Mouse (Mus musculus) frontal cortex, adult 2 months (tissue): ENCODE data around the gene Shank3. TPM values are rescaled to one million over a fixed set of nuclear protein-coding genes. Genes with fewer than 3 reads are reported as not detected.

Experiments
- DNase-seq, 2 experiments: peaks; one replicate each; pipeline ENCODE4 v3.0.0; 2022; ENCODE audit warnings: low spot score in 1 of 2; ENCODE audit errors: extremely low spot score in 1 of 2
- polyA plus RNA-seq: library from polyadenylated mRNA; depleted of rRNA; stranded (reverse); fragments of >200 nt; gene quantifications from 2 replicates; pipeline ENCODE4 v1.2.3, GENCODE M21; 2012

The Shank3 gene
- polyA plus RNA-seq, 1 experiment: 76.4 TPM

- no peak for DNase-seq
Observed at GRCm38 (mm10) chr15:89476475-89476815, 23.0 kb upstream of the Shank3 start.

DNA sequence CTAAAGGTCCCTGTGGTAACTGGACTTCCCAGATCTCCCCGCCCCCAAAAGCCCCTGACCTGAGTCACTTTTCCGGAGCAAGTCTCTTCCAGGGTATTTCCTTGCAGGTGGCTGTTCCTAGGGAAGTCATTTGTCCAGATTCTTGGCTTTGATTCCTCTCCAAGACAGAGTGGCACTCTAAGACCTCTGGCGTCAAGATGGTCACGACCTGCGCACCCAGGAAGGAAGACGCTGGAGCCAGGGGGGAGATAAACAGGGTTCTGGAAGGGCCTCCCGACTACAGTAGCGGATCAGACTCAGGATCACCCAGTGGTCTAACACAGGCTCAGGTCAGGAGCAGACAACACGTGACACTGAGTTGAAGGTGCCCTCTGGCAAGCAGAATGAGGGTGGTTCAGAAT lies 22.3 kb upstream of the Shank3 start, which contains the start of gene Arsa:
Gene Arsa (minus strand): TSS at position 335 of the 401 bp plus-strand sequence.
- no peak for DNase-seq

DNA sequence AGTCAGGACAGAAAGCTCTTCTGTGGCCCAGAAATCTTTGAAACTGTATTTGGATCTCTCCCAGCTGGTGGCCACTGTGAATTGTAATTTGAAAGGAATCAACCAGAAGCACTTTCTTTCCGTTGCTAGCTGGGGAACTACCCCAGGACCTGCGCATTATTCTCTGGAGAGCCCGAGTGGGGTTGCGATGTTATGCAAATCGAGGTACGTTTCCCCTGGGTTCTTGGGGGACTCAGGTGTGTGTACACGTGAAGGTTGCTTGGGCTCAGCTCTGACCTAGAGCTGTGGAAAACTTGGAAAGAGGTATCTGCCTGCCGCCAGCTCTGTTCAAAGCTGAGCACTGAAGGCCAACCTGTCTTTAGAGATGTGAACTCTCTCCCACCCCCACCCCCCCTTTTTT lies 21.6 kb upstream of the Shank3 start:
- DNase-seq: no peak

GRCm38 (mm10) chr15:89478622-89479021 lies 20.8 kb upstream of the Shank3 start:
- no peak for DNase-seq

- no peak for DNase-seq
Observed at GRCm38 (mm10) chr15:89480584-89480983, 18.8 kb upstream of the Shank3 start.

- DNase-seq: no peak
Observed at GRCm38 (mm10) chr15:89488182-89488581, 11.2 kb upstream of the Shank3 start.

- DNase-seq: no peak
Observed at GRCm38 (mm10) chr15:89488611-89489117, 10.8 kb upstream of the Shank3 start.

DNA sequence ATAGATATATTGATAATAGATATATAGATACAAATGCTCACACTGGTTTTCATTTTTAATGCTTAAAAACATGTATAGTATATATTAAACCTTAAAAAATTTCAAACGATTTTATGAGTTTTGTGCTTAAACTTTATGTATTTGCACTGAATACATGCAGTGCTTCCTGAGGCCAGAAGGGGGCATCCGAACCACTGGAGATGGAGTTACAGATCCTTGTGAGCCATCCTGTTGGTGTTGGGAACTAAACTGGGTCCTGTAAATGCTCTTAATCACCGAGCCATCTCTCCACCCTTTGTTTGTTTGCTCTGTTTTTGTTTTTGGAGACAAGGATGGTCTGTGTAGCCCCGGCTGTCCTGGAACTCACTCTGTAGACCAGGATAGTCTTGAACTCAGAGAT lies 4.5 kb upstream of the Shank3 start:
- no peak for DNase-seq

- no peak for DNase-seq
Observed at GRCm38 (mm10) chr15:89496131-89496530, 3.3 kb upstream of the Shank3 start.

DNA sequence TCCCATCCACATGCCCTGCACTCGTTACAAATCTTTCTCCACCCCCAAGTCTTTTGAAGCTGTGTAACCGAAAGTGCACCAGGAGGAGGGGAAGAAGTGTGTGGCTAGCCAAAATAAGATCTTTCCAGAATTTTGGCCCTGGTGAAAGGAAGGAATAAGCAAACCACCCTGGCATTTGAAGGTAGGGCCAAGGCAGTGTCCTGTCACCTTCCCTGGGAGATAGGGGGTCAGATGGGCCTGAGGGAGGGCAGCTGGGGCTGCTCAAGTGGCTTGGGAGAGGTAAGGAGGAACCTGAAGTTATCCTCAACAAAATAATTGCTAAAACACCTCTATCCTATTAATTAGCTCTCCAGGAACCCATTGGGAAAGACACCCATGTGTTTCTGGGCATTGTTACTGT lies 2.6 kb upstream of the Shank3 start:
- no peak for DNase-seq

DNA sequence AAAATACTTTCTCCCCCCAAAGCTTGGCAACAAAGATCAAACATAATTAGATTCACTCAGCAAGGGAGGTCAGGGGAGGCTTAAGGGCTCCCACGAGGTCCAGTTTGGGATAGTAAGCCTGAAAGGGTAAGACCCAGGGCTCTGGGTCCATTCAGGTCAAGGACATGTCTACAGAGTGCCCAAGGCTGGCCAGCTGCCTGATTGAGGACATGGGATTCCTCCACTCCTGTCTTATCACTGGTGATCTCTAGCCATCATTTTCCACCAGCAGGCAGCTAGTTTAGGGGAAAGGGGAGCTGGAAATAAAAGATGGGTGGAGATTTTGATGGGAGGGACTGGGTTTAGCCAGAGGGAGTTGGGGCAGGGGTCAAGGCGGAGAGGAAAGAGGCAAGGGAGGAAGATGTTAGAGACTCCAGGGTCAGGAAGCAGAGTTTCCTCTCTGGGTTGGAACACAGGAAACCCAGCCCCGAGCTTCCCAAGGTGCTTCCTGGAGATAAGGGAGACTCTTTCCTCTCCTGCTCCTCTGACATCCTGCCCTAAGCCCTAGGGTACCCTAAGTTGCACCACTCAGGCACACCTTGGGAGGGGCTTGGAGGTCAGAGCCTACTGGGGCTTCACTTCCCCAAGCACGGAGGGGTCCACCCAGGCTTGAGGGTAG lies 1.9 kb upstream of the Shank3 start:
- DNase-seq: no peak

- DNase-seq: peak; percentile 66 to 88
Observed at GRCm38 (mm10) chr15:89498049-89498960, 1.1 kb upstream of the Shank3 start.

DNA sequence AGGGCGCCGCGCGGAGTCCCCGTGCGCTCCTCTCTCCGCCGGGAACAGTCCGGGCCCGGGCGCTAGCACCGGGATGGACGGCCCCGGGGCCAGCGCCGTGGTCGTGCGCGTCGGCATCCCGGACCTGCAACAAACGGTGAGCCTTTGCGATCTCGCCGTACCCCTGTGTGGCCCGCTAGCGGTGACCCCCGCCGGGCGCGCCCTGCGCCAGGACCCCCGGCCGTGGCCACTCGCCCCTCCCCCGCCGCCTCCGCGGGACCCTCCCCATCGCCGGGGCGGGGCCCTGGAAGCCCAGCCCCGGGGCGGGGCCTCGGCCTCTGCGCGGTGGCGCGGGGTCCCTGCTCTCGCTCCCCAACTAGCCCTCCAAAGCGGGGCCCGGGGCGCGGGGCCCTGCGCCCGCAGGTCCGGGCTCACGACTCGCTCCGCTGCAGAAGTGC lies 379 bp downstream of the Shank3 start:
- peak in 1 of 2 experiments; percentile 55 for DNase-seq

GRCm38 (mm10) chr15:89500221-89500791 lies 883 bp downstream of the Shank3 start:
- DNase-seq: no peak

GRCm38 (mm10) chr15:89501321-89501720 lies 1.9 kb downstream of the Shank3 start:
- no peak for DNase-seq

GRCm38 (mm10) chr15:89504838-89505237 lies 5.4 kb downstream of the Shank3 start:
- no peak for DNase-seq

- DNase-seq: no peak
Observed at GRCm38 (mm10) chr15:89507751-89508150, 8.3 kb downstream of the Shank3 start.

GRCm38 (mm10) chr15:89512679-89513078 lies 13.3 kb downstream of the Shank3 start:
- no peak for DNase-seq

- DNase-seq: no peak
Observed at GRCm38 (mm10) chr15:89521951-89522350, 22.5 kb downstream of the Shank3 start.

- no peak for DNase-seq
Observed at GRCm38 (mm10) chr15:89522566-89523282, 23.3 kb downstream of the Shank3 start.
